Mouse (Mus musculus): ENCODE results near the gene Hrh1. TPM values are rescaled to one million over a fixed set of nuclear protein-coding genes. Genes with fewer than 3 reads are reported as not detected.
A peak's percentile ranks its signal among the peaks of the same experiment; 100 is the strongest.
"Not testable (repeated sequence)": the region's sequence is repeated elsewhere in the genome, so short reads cannot be mapped to it uniquely, and the experiment has no call there.

Hrh1 gene
- polyA plus RNA-seq, 1 experiment = 0.23 TPM

DNA sequence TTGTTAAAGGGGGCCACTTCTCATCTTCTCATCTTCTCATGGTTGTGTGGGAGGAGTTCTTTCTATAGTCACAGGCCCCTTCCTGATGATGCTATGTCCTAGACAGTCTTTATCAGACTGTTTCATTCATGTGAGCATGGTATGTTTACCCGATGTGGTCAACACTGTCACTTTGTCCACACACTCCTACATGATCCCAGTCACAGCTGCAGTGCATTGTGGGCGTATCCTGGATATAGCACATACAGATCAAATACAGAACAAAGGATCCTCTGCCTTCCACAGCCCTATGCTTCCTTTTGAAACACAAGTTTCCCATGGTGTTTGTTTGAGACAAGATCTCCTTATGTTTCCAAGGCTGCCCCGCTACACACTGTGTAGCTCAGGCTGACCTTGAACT lies 76.3 kb downstream of the Hrh1 start:
- no peak for DNase-seq
- Histone ChIP-seq H3K27me3 (replicated peaks; ENCODE audit: control insufficient read depth, insufficient read depth, low read length) (no peaks in the 10 kb centered on the region), H3K36me3 (ENCODE audit: control insufficient read depth, insufficient read depth, low read length) (no peaks in the 10 kb centered on the region), H3K27ac (ENCODE audit: insufficient read depth, low read depth, low read length) (no peak overlapping the region), H3K4me1 (ENCODE audit: control insufficient read depth, insufficient read depth, low read length) (no peaks in the 10 kb centered on the region), H3K4me3 (ENCODE audit: insufficient read depth, low read depth, low read length) (no peak overlapping the region)
- TF ChIP-seq POLR2A (IDR thresholded peaks at IDR 0.05; ENCODE audit: low read depth, low read length) (no peak), CTCF (conservative IDR thresholded peaks at IDR 0.05; ENCODE audit: insufficient read depth, insufficient read length, low read depth, low read length) (no peak)
- 86% methylated on average over 3 of the region's 3 CpGs for WGBS

- no peak overlapping the region for H3K4me3 ChIP-seq (ENCODE audit: insufficient read depth, low read depth, low read length)
- no peak for TF ChIP-seq CTCF (conservative IDR thresholded peaks at IDR 0.05; ENCODE audit: insufficient read depth, insufficient read length, low read depth, low read length)
- no peak for TF ChIP-seq POLR2A (IDR thresholded peaks at IDR 0.05; ENCODE audit: low read depth, low read length)
- no peak for DNase-seq
- H3K36me3 ChIP-seq (ENCODE audit: control insufficient read depth, insufficient read depth, low read length) = no peaks in the 10 kb centered on the region
- H3K27me3 ChIP-seq (replicated peaks; ENCODE audit: control insufficient read depth, insufficient read depth, low read length) = no peaks in the 10 kb centered on the region
- H3K4me1 ChIP-seq (ENCODE audit: control insufficient read depth, insufficient read depth, low read length) = no peaks in the 10 kb centered on the region
- 84% methylated on average over 4 of the region's 4 CpGs for WGBS
- H3K27ac ChIP-seq (ENCODE audit: insufficient read depth, low read depth, low read length) = no peak overlapping the region
These were observed 77.2 kb downstream of the Hrh1 start for GRCm38 (mm10) chr6:114474911-114475310.

DNA sequence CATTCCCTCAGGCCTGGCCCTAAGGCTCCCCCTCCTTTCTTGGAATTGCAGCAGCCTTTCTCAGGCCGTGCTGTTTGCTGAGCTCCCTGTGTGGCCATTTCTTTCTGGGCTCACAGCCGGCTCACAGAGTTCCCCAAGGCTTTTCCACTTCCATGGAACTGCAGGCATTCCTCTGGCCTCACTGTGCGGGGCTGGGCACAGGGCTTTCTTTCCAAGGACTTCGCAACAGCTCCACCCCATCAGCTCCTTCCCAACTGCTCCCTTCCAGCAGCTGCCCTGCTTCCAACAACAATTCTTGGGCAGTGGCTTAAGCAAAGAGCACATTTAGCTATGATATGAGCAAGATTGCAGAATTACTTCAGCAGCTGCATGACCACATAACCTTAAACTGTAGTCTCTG lies 81.0 kb downstream of the Hrh1 start:
- Histone ChIP-seq H3K27ac (ENCODE audit: insufficient read depth, low read depth, low read length) (no peak overlapping the region), H3K36me3 (ENCODE audit: control insufficient read depth, insufficient read depth, low read length) (no peaks in the 10 kb centered on the region), H3K4me1 (ENCODE audit: control insufficient read depth, insufficient read depth, low read length) (no peaks in the 10 kb centered on the region), H3K27me3 (replicated peaks; ENCODE audit: control insufficient read depth, insufficient read depth, low read length) (no peaks in the 10 kb centered on the region), H3K4me3 (ENCODE audit: insufficient read depth, low read depth, low read length) (no peak overlapping the region)
- TF ChIP-seq POLR2A (IDR thresholded peaks at IDR 0.05; ENCODE audit: low read depth, low read length) = no peak
- TF ChIP-seq CTCF (conservative IDR thresholded peaks at IDR 0.05; ENCODE audit: insufficient read depth, insufficient read length, low read depth, low read length) = no peak
- peak; percentile 3 for DNase-seq
- WGBS = 50% methylated on average over 4 of the region's 4 CpGs

DNA sequence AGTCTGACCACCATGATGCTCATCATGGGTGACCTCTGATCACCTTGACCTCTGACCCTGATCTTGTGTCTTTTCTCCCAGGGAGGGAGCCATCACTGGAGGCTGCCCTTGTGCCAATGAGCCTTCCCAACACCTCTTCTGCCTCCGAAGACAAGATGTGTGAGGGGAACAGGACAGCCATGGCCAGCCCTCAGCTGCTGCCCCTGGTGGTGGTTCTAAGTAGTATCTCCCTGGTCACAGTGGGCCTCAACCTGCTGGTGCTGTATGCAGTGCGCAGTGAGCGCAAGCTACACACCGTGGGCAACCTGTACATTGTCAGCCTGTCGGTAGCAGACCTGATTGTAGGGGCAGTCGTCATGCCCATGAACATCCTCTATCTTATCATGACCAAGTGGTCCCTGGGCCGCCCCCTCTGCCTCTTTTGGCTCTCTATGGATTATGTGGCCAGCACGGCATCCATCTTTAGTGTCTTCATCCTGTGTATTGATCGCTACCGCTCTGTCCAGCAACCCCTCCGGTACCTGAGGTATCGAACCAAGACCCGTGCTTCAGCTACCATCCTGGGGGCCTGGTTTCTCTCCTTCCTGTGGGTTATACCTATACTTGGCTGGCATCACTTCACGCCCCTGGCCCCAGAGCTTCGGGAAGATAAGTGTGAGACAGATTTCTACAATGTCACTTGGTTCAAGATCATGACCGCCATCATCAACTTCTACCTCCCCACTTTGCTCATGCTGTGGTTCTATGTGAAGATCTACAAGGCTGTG lies 82.1 kb downstream of the Hrh1 start:
- no peak for TF ChIP-seq CTCF (conservative IDR thresholded peaks at IDR 0.05; ENCODE audit: insufficient read depth, insufficient read length, low read depth, low read length)
- no peak for TF ChIP-seq POLR2A (IDR thresholded peaks at IDR 0.05; ENCODE audit: low read depth, low read length)
- H3K4me3 ChIP-seq (ENCODE audit: insufficient read depth, low read depth, low read length) = no peak overlapping the region
- WGBS = 93% methylated on average over 16 of the region's 16 CpGs
- no peaks in the 10 kb centered on the region for H3K27me3 ChIP-seq (replicated peaks; ENCODE audit: control insufficient read depth, insufficient read depth, low read length)
- no peaks in the 10 kb centered on the region for H3K36me3 ChIP-seq (ENCODE audit: control insufficient read depth, insufficient read depth, low read length)
- no peak overlapping the region for H3K27ac ChIP-seq (ENCODE audit: insufficient read depth, low read depth, low read length)
- H3K4me1 ChIP-seq (ENCODE audit: control insufficient read depth, insufficient read depth, low read length) = no peaks in the 10 kb centered on the region
- DNase-seq = no peak

DNA sequence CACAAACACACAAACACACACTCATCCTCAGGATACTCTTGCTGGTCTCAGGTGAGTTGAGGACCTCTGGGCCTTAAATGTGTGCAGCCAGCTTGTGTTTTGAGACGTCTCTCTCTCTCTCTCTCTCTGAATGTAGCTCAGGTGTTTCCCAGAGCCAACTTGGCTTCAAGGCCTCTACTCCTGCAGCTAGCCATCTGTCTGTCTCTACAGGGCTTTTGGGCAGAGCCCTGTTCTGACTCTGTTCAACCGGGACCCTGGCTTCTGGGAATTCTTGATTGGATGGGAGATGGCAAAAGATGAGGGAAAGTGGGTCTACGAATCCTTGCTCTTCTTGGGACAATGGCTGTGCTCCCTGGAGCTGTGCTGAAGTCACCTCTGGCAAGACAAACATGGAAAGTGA lies 91.6 kb downstream of the Hrh1 start:
- Histone ChIP-seq H3K27ac (ENCODE audit: insufficient read depth, low read depth, low read length) (no peak overlapping the region), H3K4me1 (ENCODE audit: control insufficient read depth, insufficient read depth, low read length) (no peaks in the 10 kb centered on the region), H3K4me3 (ENCODE audit: insufficient read depth, low read depth, low read length) (no peak overlapping the region), H3K27me3 (replicated peaks; ENCODE audit: control insufficient read depth, insufficient read depth, low read length) (no peaks in the 10 kb centered on the region), H3K36me3 (ENCODE audit: control insufficient read depth, insufficient read depth, low read length) (no peaks in the 10 kb centered on the region)
- no peak for TF ChIP-seq POLR2A (IDR thresholded peaks at IDR 0.05; ENCODE audit: low read depth, low read length)
- no peak for TF ChIP-seq CTCF (conservative IDR thresholded peaks at IDR 0.05; ENCODE audit: insufficient read depth, insufficient read length, low read depth, low read length)
- WGBS = 80% methylated on average over 3 of the region's 3 CpGs
- no peak for DNase-seq

GRCm38 (mm10) chr6:114492588-114492987 lies 94.9 kb downstream of the Hrh1 start:
- H3K27me3 ChIP-seq (replicated peaks; ENCODE audit: control insufficient read depth, insufficient read depth, low read length); H3K27ac ChIP-seq (ENCODE audit: insufficient read depth, low read depth, low read length); H3K4me3 ChIP-seq (ENCODE audit: insufficient read depth, low read depth, low read length); H3K4me1 ChIP-seq (ENCODE audit: control insufficient read depth, insufficient read depth, low read length); DNase-seq; H3K36me3 ChIP-seq (ENCODE audit: control insufficient read depth, insufficient read depth, low read length): not testable (repeated sequence)
- 64% methylated on average over 10 of the region's 10 CpGs for WGBS

DNA sequence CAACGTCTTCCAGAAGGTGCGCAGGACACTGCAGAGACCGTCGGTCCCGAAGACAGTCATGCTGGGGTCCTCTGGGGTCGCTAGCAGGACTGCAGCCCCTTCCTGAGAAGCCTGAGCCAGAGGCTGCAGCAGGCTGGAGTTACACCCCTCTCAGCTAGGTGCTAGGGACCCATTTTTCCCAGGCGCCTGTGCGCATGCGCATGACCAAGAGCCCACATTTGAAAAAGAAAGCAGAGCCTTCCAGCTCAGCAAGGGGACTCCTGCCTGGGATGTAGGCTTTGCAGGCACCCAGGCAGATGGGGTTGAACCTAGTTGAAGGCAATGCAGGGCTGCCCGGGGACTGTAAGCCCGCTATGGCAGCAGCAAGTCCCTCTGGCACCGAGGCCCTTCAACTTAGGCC lies 97.3 kb downstream of the Hrh1 start:
- H3K27me3 ChIP-seq (replicated peaks; ENCODE audit: control insufficient read depth, insufficient read depth, low read length); DNase-seq; H3K27ac ChIP-seq (ENCODE audit: insufficient read depth, low read depth, low read length); H3K4me3 ChIP-seq (ENCODE audit: insufficient read depth, low read depth, low read length); H3K36me3 ChIP-seq (ENCODE audit: control insufficient read depth, insufficient read depth, low read length); H3K4me1 ChIP-seq (ENCODE audit: control insufficient read depth, insufficient read depth, low read length): not testable (repeated sequence)
- WGBS = 20% methylated on average over 12 of the region's 12 CpGs

DNA sequence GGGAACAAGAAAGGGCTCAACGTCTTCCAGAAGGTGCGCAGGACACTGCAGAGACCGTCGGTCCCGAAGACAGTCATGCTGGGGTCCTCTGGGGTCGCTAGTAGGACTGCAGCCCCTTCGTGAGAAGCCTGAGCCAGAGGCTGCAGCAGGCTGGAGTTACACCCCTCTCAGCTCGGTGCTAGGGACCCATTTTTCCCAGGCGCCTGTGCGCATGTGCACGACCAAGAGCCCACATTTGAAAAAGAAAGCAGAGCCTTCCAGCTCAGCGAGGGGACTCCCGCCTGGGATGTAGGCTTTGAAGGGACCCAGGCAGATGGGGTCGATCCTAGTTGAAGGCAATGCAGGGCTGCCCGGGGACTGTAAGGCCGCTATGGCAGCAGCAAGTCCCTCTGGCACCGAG lies 116.3 kb downstream of the Hrh1 start:
- not testable (repeated sequence) for DNase-seq; H3K27ac ChIP-seq (ENCODE audit: insufficient read depth, low read depth, low read length); H3K27me3 ChIP-seq (replicated peaks; ENCODE audit: control insufficient read depth, insufficient read depth, low read length); H3K4me1 ChIP-seq (ENCODE audit: control insufficient read depth, insufficient read depth, low read length); H3K4me3 ChIP-seq (ENCODE audit: insufficient read depth, low read depth, low read length); H3K36me3 ChIP-seq (ENCODE audit: control insufficient read depth, insufficient read depth, low read length)
- WGBS = 27% methylated on average over 17 of the region's 17 CpGs

DNA sequence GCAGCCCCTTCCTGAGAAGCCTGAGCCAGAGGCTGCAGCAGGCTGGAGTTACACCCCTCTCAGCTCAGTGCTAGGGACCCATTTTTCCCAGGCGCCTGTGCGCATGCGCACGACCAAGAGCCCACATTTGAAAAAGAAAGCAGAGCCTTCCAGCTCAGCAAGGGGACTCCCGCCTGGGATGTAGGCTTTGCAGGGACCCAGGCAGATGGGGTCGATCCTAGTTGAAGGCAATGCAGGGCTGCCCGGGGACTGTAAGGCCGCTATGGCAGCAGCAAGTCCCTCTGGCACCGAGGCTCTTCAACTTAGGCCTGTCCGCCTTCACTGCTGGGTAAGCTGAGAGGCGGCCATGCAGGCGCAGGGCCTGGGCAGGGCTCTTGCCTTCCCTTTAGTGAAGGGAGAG lies 131.0 kb downstream of the Hrh1 start:
- H3K4me1 ChIP-seq (ENCODE audit: control insufficient read depth, insufficient read depth, low read length); DNase-seq; H3K27ac ChIP-seq (ENCODE audit: insufficient read depth, low read depth, low read length); H3K36me3 ChIP-seq (ENCODE audit: control insufficient read depth, insufficient read depth, low read length); H3K4me3 ChIP-seq (ENCODE audit: insufficient read depth, low read depth, low read length); H3K27me3 ChIP-seq (replicated peaks; ENCODE audit: control insufficient read depth, insufficient read depth, low read length): not testable (repeated sequence)
- WGBS = 28% methylated on average over 6 of the region's 12 CpGs

Measured in kidney, adult 2 months (tissue).